Mouse (Mus musculus) myocyte (in vitro differentiated cells): ENCODE data around the gene Dppa2. TPM values are rescaled to one million over a fixed set of nuclear protein-coding genes. Genes with fewer than 3 reads are reported as not detected.

ENCODE experiments used
- H3K27me3 ChIP-seq: one replicate; pipeline ENCODE4 v1.6.1; 2011; ENCODE audit not compliant: control insufficient read depth, insufficient read depth, insufficient read length
- H3K36me3 ChIP-seq: one replicate; pipeline ENCODE4 v1.6.1; 2011; ENCODE audit not compliant: control insufficient read depth, insufficient read depth
- H3K4me2 ChIP-seq: one replicate; pipeline ENCODE4 v1.6.1; 2011; ENCODE audit warnings: low read depth, control low read depth
- H3K4me3 ChIP-seq: one replicate; pipeline ENCODE4 v1.5.1; 2011; ENCODE audit warnings: mild to moderate bottlenecking, control low read depth, moderate library complexity
- H3K79me2 ChIP-seq: one replicate; pipeline ENCODE4 v1.6.1; 2011; ENCODE audit not compliant: control insufficient read depth, insufficient read depth
- H3ac ChIP-seq: one replicate; pipeline ENCODE4 v1.6.1; 2011; ENCODE audit not compliant: control insufficient read depth, insufficient read length
- CEBPB ChIP-seq: IDR thresholded peaks from 2 replicates; pipeline ENCODE4 v1.6.1; 2011; ENCODE audit warnings: mild to moderate bottlenecking, moderate library complexity; ENCODE audit not compliant: poor library complexity, insufficient read depth, severe bottlenecking
- E2F4 ChIP-seq: IDR thresholded peaks from one replicate; pipeline ENCODE4 v1.6.1; 2011; ENCODE audit warnings: mild to moderate bottlenecking, control low read depth, moderate library complexity; ENCODE audit not compliant: insufficient read depth
- MAX ChIP-seq: IDR thresholded peaks from one replicate; pipeline ENCODE4 v1.6.1; 2011; ENCODE audit warnings: low read depth, mild to moderate bottlenecking, control low read depth
- MYOD1 ChIP-seq, 3 experiments: IDR thresholded peaks; one replicate each; pipeline ENCODE4 v1.6.1; 2011; ENCODE audit warnings: control low read depth in 2 of 3, low read depth in 2 of 3, mild to moderate bottlenecking in 2 of 3, moderate library complexity in 1 of 3; ENCODE audit not compliant: insufficient read length in 2 of 3, control insufficient read depth in 1 of 3
- MYOG ChIP-seq, 3 experiments: IDR thresholded peaks; one replicate each; pipeline ENCODE4 v1.6.1; 2011; ENCODE audit warnings: control low read depth in 2 of 3, low read depth in 2 of 3, mild to moderate bottlenecking in 2 of 3; ENCODE audit not compliant: insufficient read length in 2 of 3, control insufficient read depth in 1 of 3, insufficient read depth in 1 of 3
- POLR2A ChIP-seq: IDR thresholded peaks from one replicate; pipeline ENCODE4 v1.6.1; 2011; ENCODE audit warnings: low read depth, mild to moderate bottlenecking, control low read depth, moderate library complexity; ENCODE audit not compliant: insufficient read length
- POLR2AphosphoS2 ChIP-seq: IDR thresholded peaks from one replicate; pipeline ENCODE4 v1.6.1; 2011; ENCODE audit warnings: low read depth, control low read depth; ENCODE audit not compliant: insufficient read length
- REST ChIP-seq: IDR thresholded peaks from one replicate; pipeline ENCODE4 v1.6.1; 2011; ENCODE audit warnings: mild to moderate bottlenecking, control low read depth, moderate library complexity; ENCODE audit not compliant: insufficient read depth, insufficient read length
- SRF ChIP-seq: IDR thresholded peaks from one replicate; pipeline ENCODE4 v1.6.1; 2011; ENCODE audit warnings: low read depth; ENCODE audit not compliant: control insufficient read depth, insufficient read length
- TCF12 ChIP-seq: IDR thresholded peaks from one replicate; pipeline ENCODE4 v1.6.1; 2011; ENCODE audit warnings: mild to moderate bottlenecking, control low read depth; ENCODE audit not compliant: poor library complexity, insufficient read depth, severe bottlenecking
- TCF3 ChIP-seq: IDR thresholded peaks from one replicate; pipeline ENCODE4 v1.6.1; 2011; ENCODE audit warnings: low read depth, control low read depth; ENCODE audit not compliant: insufficient read length
- USF1 ChIP-seq: IDR thresholded peaks from one replicate; pipeline ENCODE4 v1.6.1; 2011; ENCODE audit warnings: low read depth, mild to moderate bottlenecking, control low read depth, moderate library complexity
- polyA plus RNA-seq: library from polyadenylated mRNA; unstranded; fragments of >200 nt; fragmentation: generic; extraction: Trizol; gene quantifications from one replicate; pipeline ENCODE4 v1.2.1, GENCODE M21; 2012; ENCODE audit warnings: missing spikeins

The Dppa2 gene
- polyA plus RNA-seq, 1 experiment, result 0.14 TPM

GRCm38 (mm10) chr16:48309912-48310630 lies 6.4 kb downstream of the Dppa2 start:
- no peaks in the 10 kb centered on the region for H3K79me2 ChIP-seq

GRCm38 (mm10) chr16:48315294-48315693 lies 11.6 kb downstream of the Dppa2 start:
- Histone ChIP-seq H3K4me3 (no peak overlapping the region), H3ac (no peak overlapping the region), H3K27me3 (no peaks in the 10 kb centered on the region), H3K36me3 (no peaks in the 10 kb centered on the region), H3K79me2 (no peaks in the 10 kb centered on the region), H3K4me2 (no peak overlapping the region)
- TF ChIP-seq POLR2A (no peak), E2F4 (no peak), MYOD1 (IDR thresholded peaks at IDR 0.05; ENCODE audit: control insufficient read depth in 1 of 3, insufficient read length in 2 of 3, low read depth in 2 of 3) (no peak), TCF12 (no peak), POLR2AphosphoS2 (no peak), SRF (no peak), CEBPB (no peak), REST (no peak), USF1 (no peak), MAX (no peak), TCF3 (no peak), MYOG (IDR thresholded peaks at IDR 0.05; ENCODE audit: control insufficient read depth in 1 of 3, insufficient read depth in 1 of 3, insufficient read length in 2 of 3, low read depth in 2 of 3) (no peak)

More at GRCm38 (mm10) chr16:48309912-48310630, 6.4 kb downstream of the Dppa2 start:
- H3ac ChIP-seq, result no peak overlapping the region
- no peaks in the 10 kb centered on the region for H3K27me3 ChIP-seq
- no peak for TF ChIP-seq MYOD1 (IDR thresholded peaks at IDR 0.05; ENCODE audit: control insufficient read depth in 1 of 3, insufficient read length in 2 of 3, low read depth in 2 of 3)
- TF ChIP-seq CEBPB, result no peak
- TF ChIP-seq USF1, result no peak
- no peak for TF ChIP-seq SRF
- no peak for TF ChIP-seq E2F4
- TF ChIP-seq MAX, result no peak
- TF ChIP-seq POLR2A, result no peak
- TF ChIP-seq TCF12, result no peak
- TF ChIP-seq TCF3, result no peak
- no peak for TF ChIP-seq MYOG (IDR thresholded peaks at IDR 0.05; ENCODE audit: control insufficient read depth in 1 of 3, insufficient read depth in 1 of 3, insufficient read length in 2 of 3, low read depth in 2 of 3)
- H3K4me2 ChIP-seq, result no peak overlapping the region
- no peak overlapping the region for H3K4me3 ChIP-seq
- no peaks in the 10 kb centered on the region for H3K36me3 ChIP-seq

GRCm38 (mm10) chr16:48320781-48321180 lies 17.1 kb downstream of the Dppa2 start:
- no peaks in the 10 kb centered on the region for H3K36me3 ChIP-seq

GRCm38 (mm10) chr16:48323133-48323532 lies 19.4 kb downstream of the Dppa2 start:
- no peak overlapping the region for H3ac ChIP-seq
- H3K4me2 ChIP-seq, result no peak overlapping the region
- H3K27me3 ChIP-seq, result no peaks in the 10 kb centered on the region
- H3K79me2 ChIP-seq, result no peaks in the 10 kb centered on the region
- TF ChIP-seq POLR2A (no peak), E2F4 (no peak), SRF (no peak)
- H3K4me3 ChIP-seq, result no peak overlapping the region
- H3K36me3 ChIP-seq, result no peaks in the 10 kb centered on the region

More at GRCm38 (mm10) chr16:48320781-48321180, 17.1 kb downstream of the Dppa2 start:
- Histone ChIP-seq H3K4me3 (no peak overlapping the region), H3ac (no peak overlapping the region), H3K27me3 (no peaks in the 10 kb centered on the region), H3K4me2 (no peak overlapping the region), H3K79me2 (no peaks in the 10 kb centered on the region)
- no peak for TF ChIP-seq SRF
- no peak for TF ChIP-seq REST
- TF ChIP-seq MYOG (IDR thresholded peaks at IDR 0.05; ENCODE audit: control insufficient read depth in 1 of 3, insufficient read depth in 1 of 3, insufficient read length in 2 of 3, low read depth in 2 of 3), result no peak
- TF ChIP-seq E2F4, result no peak
- no peak for TF ChIP-seq MYOD1 (IDR thresholded peaks at IDR 0.05; ENCODE audit: control insufficient read depth in 1 of 3, insufficient read length in 2 of 3, low read depth in 2 of 3)
- no peak for TF ChIP-seq CEBPB
- TF ChIP-seq USF1, result no peak
- no peak for TF ChIP-seq MAX
- no peak for TF ChIP-seq POLR2AphosphoS2
- no peak for TF ChIP-seq POLR2A
- TF ChIP-seq TCF12, result no peak
- no peak for TF ChIP-seq TCF3
